Comparison of ENCODE assay signal across 21 mouse cellular contexts in the genomic region with DNA sequence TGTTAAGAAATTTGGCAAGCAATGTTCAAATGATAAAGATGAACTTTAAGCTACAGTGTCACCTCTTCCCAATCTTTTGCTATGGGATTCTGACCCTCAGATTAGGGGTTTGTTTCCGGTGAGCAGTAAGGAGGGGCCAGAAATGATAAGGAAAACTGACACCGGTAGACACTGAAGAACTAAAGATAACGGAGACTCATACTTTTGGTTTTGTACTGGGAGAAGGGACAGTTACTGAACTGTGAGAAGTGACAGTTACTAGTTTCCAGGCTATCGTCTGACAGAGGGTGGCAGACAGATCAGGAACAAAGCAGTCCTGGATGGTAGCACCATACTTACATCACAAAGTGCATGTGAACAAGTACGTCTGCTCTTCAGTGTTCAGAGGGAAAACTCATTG. TPM values are rescaled to one million over a fixed set of nuclear protein-coding genes. Genes with fewer than 3 reads are reported as not detected.
DNase-seq lines count a peak whose midpoint lies in the region; ATAC-seq and TF ChIP-seq lines count a peak whose summit lies in the region.
"Had no signal": no experiment of that assay in that cellular context is flagged by ENCODE, and none has a peak within 500 bp of the region (broad histone marks: within the 10 kb centered on the region; RNA-seq: fewer than 3 reads in every experiment).

No protein-coding gene starts in this region.

- DNase-seq in heart, postnatal 0 days (ENCODE audit: low spot score) = no peak
- no peak for DNase-seq in heart, adult 9 months (ENCODE audit: low spot score in 2 of 2)
- no peak for DNase-seq in liver, postnatal 0 days
- DNase-seq in cerebellum, postnatal 14 days = no peak
- DNase-seq in right cerebral cortex, postnatal 4 days = no peak
- DNase-seq: adrenal gland, postnatal 25 days; cerebellum, adult 2 months; gastrocnemius, postnatal 25 days; kidney, postnatal 4 days; layer of hippocampus, adult 9-11 months; midbrain, embryonic 14.5 days had no signal

- no peak for TF ChIP-seq CTCF in heart, postnatal 0 days (IDR thresholded peaks at IDR 0.05; ENCODE audit: low read depth)
- TF ChIP-seq CTCF in liver, postnatal 0 days (IDR thresholded peaks at IDR 0.05; ENCODE audit: low read depth) = no peak

- H3K36me3 ChIP-seq in erythroblast, embryonic 14.5 days (ENCODE audit: control insufficient read depth) = no peaks in the 10 kb centered on the region
- no peaks in the 10 kb centered on the region for H3K36me3 ChIP-seq in heart, postnatal 0 days (replicated peaks; ENCODE audit: control insufficient read depth, insufficient read depth, low read length)
- H3K36me3 ChIP-seq in liver, postnatal 0 days (replicated peaks; ENCODE audit: insufficient read depth, low read length) = no peaks in the 10 kb centered on the region
- H3K36me3 ChIP-seq: forebrain, embryonic 15.5 days; heart, embryonic 10.5 days; hindbrain, embryonic 15.5 days; kidney, embryonic 15.5 days; lung, embryonic 15.5 days had no signal

- no peak for TF ChIP-seq EP300 in heart, postnatal 0 days (IDR thresholded peaks at IDR 0.05; ENCODE audit: low read depth)
- peak; percentile 62 for TF ChIP-seq EP300 in liver, postnatal 0 days (IDR thresholded peaks at IDR 0.05; ENCODE audit: low read depth)

- peak overlapping the region; percentile 35; the same call in 1 of the 2 replicates for H3K4me2 ChIP-seq in heart, postnatal 0 days (ENCODE audit: low read depth, low read length)
- H3K4me2 ChIP-seq in liver, postnatal 0 days (ENCODE audit: low read depth, low read length) = peak overlapping the region; percentile 62
- H3K4me2 ChIP-seq: forebrain, embryonic 15.5 days; hindbrain, embryonic 15.5 days; kidney, embryonic 15.5 days; lung, embryonic 15.5 days had no signal

- H3K4me3 ChIP-seq in erythroblast, embryonic 14.5 days (replicated peaks) = peak overlapping the region; percentile 8
- H3K4me3 ChIP-seq in heart, postnatal 0 days (ENCODE audit: low read depth, low read length) = no peak overlapping the region
- peak overlapping the region; percentile 17; the same call in 1 of the 2 replicates for H3K4me3 ChIP-seq in liver, postnatal 0 days (ENCODE audit: low read depth, low read length)
- H3K4me3 ChIP-seq: forebrain, embryonic 15.5 days; heart, embryonic 10.5 days; hindbrain, embryonic 15.5 days; kidney, embryonic 15.5 days; lung, embryonic 15.5 days; myocyte had no signal

- H3K9me3 ChIP-seq in erythroblast, embryonic 14.5 days (ENCODE audit: control insufficient read depth, low read length) = no peaks in the 10 kb centered on the region
- H3K9me3 ChIP-seq in heart, postnatal 0 days (replicated peaks; ENCODE audit: control insufficient read depth, low read length) = no peaks in the 10 kb centered on the region
- no peaks in the 10 kb centered on the region for H3K9me3 ChIP-seq in liver, postnatal 0 days (ENCODE audit: low read length)
- H3K9me3 ChIP-seq: forebrain, embryonic 15.5 days; heart, embryonic 10.5 days; hindbrain, embryonic 15.5 days; kidney, embryonic 15.5 days; lung, embryonic 15.5 days had no signal

- no peak overlapping the region for H3K27ac ChIP-seq in heart, postnatal 0 days (ENCODE audit: low read depth)
- H3K27ac ChIP-seq in liver, postnatal 0 days (ENCODE audit: low read depth) = no peak overlapping the region
- H3K27ac ChIP-seq: forebrain, embryonic 15.5 days; heart, embryonic 10.5 days; hindbrain, embryonic 15.5 days; kidney, embryonic 15.5 days; lung, embryonic 15.5 days had no signal

- WGBS in heart, postnatal 0 days = 18% methylated on average over 5 of the region's 5 CpGs
- WGBS in liver, postnatal 0 days (ENCODE audit: insufficient replicate concordance) = 25% methylated on average over 5 of the region's 5 CpGs

- H3K9ac ChIP-seq in heart, postnatal 0 days (replicated peaks; ENCODE audit: low read depth, low read length) = no peak overlapping the region
- no peak overlapping the region for H3K9ac ChIP-seq in liver, postnatal 0 days (replicated peaks)
- H3K9ac ChIP-seq: forebrain, embryonic 15.5 days; hindbrain, embryonic 15.5 days; kidney, embryonic 15.5 days; lung, embryonic 15.5 days had no signal

- no peak for ATAC-seq in erythroblast, adult 5-6 weeks (replicated peaks; ENCODE audit: low FRiP score, poor library complexity, severe bottlenecking)
- no peak for ATAC-seq in heart, postnatal 0 days (ENCODE audit: insufficient read depth, low read depth)
- ATAC-seq in common myeloid progenitor, adult 5-6 weeks (replicated peaks; ENCODE audit: low read depth, poor library complexity, severe bottlenecking) = peak; percentile 59; the same call in 1 of the 2 replicates
- ATAC-seq in liver, postnatal 0 days = peak; percentile 31; the same call in 1 of the 2 replicates
- ATAC-seq: forebrain, embryonic 15.5 days; intestine, embryonic 16.5 days had no signal

- H3K4me1 ChIP-seq in erythroblast, embryonic 14.5 days (ENCODE audit: control insufficient read depth) = peaks cover 7% of the 10 kb centered on the region
- H3K4me1 ChIP-seq in heart, postnatal 0 days (ENCODE audit: control insufficient read depth, insufficient read depth) = peaks cover 5% of the 10 kb centered on the region; the same call in 1 of the 2 replicates
- no peaks in the 10 kb centered on the region for H3K4me1 ChIP-seq in liver, postnatal 0 days (ENCODE audit: insufficient read depth)
- H3K4me1 ChIP-seq: forebrain, embryonic 15.5 days; hindbrain, embryonic 15.5 days; kidney, embryonic 15.5 days; lung, embryonic 15.5 days had no signal

- no peaks in the 10 kb centered on the region for H3K27me3 ChIP-seq in erythroblast, embryonic 14.5 days (ENCODE audit: control insufficient read depth)
- no peaks in the 10 kb centered on the region for H3K27me3 ChIP-seq in heart, postnatal 0 days (ENCODE audit: control insufficient read depth, insufficient read depth, low read length)
- no peaks in the 10 kb centered on the region for H3K27me3 ChIP-seq in liver, postnatal 0 days (ENCODE audit: insufficient read depth, low read length)
- H3K27me3 ChIP-seq: forebrain, embryonic 15.5 days; hindbrain, embryonic 15.5 days; kidney, embryonic 15.5 days; lung, embryonic 15.5 days had no signal

RNA-seq across cellular contexts. Expression of a gene that starts 55.0 kb away (rescaled TPM):
- polyA plus RNA-seq in erythroblast, embryonic 14.5 days (2012) = not detected in 2 replicates
- not detected in 2 replicates for total RNA-seq in erythroblast, adult 5-6 weeks (2015; ENCODE audit: low replicate concordance)
- not detected in 2 replicates for total RNA-seq in erythroblast, adult 5-6 weeks (2017; ENCODE audit: low replicate concordance)
- 4.7 TPM in 1 of 2 replicates, not detected in the other for total RNA-seq in heart, postnatal 0 days (2014; rRNA removed; ENCODE audit: low replicate concordance)
- 2.7 and 3.0 TPM in 2 replicates for polyA plus RNA-seq in heart, postnatal 0 days (2015; fragmentation: Nextera tagmentation; extraction: Ambion mirVana)
- 1.2 TPM in 1 of 2 replicates, not detected in the other for total RNA-seq in common myeloid progenitor, adult 5-6 weeks (2017)
- polyA plus RNA-seq in liver, postnatal 0 days (2015; fragmentation: Nextera tagmentation; extraction: Ambion mirVana) = 1.5 and 1.6 TPM in 2 replicates

RNA-seq across cellular contexts. Expression of a gene that starts 55.7 kb away (rescaled TPM):
- polyA plus RNA-seq in erythroblast, embryonic 14.5 days (2012) = not detected in 2 replicates
- total RNA-seq in erythroblast, adult 5-6 weeks (2015; ENCODE audit: low replicate concordance) = 1.3 TPM in 1 of 2 replicates, not detected in the other
- total RNA-seq in erythroblast, adult 5-6 weeks (2017; ENCODE audit: low replicate concordance) = 0.28 and 2.0 TPM in 2 replicates
- 6.6 and 11.7 TPM in 2 replicates for total RNA-seq in heart, postnatal 0 days (2014; rRNA removed; ENCODE audit: low replicate concordance)
- polyA plus RNA-seq in heart, postnatal 0 days (2015; fragmentation: Nextera tagmentation; extraction: Ambion mirVana) = 8.2 and 8.5 TPM in 2 replicates
- 2.7 and 4.3 TPM in 2 replicates for total RNA-seq in common myeloid progenitor, adult 5-6 weeks (2017)
- polyA plus RNA-seq in liver, postnatal 0 days (2015; fragmentation: Nextera tagmentation; extraction: Ambion mirVana) = 2.0 and 2.1 TPM in 2 replicates

Comparison
In these comparisons a context has a peak if more than half of its experiments do, and no peak if none do; other contexts are left out.
1. ATAC-seq: peak in common myeloid progenitor, adult 5-6 weeks (single experiment) and liver, postnatal 0 days (single experiment); none in erythroblast, adult 5-6 weeks (single experiment) and heart, postnatal 0 days (single experiment).